Mouse (Mus musculus): ENCODE results near the gene Sh3gl3.
"Not testable (repeated sequence)": the region's sequence is repeated elsewhere in the genome, so short reads cannot be mapped to it uniquely, and the experiment has no call there.

Gene Sh3gl3

GRCm38 (mm10) chr7:82235486-82235885 is 61.8 kb downstream of the Sh3gl3 start:
- no peak for DNase-seq (ENCODE audit: low read depth)

- DNase-seq (ENCODE audit: low read depth): no peak
Measured at GRCm38 (mm10) chr7:82236152-82236898, 62.7 kb downstream of the Sh3gl3 start.

- DNase-seq (ENCODE audit: low read depth): no peak
Measured at GRCm38 (mm10) chr7:82236899-82237162, 63.2 kb downstream of the Sh3gl3 start.

- DNase-seq (ENCODE audit: low read depth): no peak
Measured at GRCm38 (mm10) chr7:82240424-82241240, 67.0 kb downstream of the Sh3gl3 start.

GRCm38 (mm10) chr7:82244701-82245100 is 71.1 kb downstream of the Sh3gl3 start:
- DNase-seq (ENCODE audit: low read depth): no peak

GRCm38 (mm10) chr7:82248953-82249695 is 75.5 kb downstream of the Sh3gl3 start:
- no peak for DNase-seq (ENCODE audit: low read depth)

- DNase-seq (ENCODE audit: low read depth): no peak
Measured at GRCm38 (mm10) chr7:82253309-82253708, 79.7 kb downstream of the Sh3gl3 start.

GRCm38 (mm10) chr7:82256936-82257335 is 83.3 kb downstream of the Sh3gl3 start:
- no peak for DNase-seq (ENCODE audit: low read depth)

GRCm38 (mm10) chr7:82257530-82257929 is 83.9 kb downstream of the Sh3gl3 start:
- no peak for DNase-seq (ENCODE audit: low read depth)

GRCm38 (mm10) chr7:82260210-82260609 is 86.6 kb downstream of the Sh3gl3 start:
- no peak for DNase-seq (ENCODE audit: low read depth)

- no peak for DNase-seq (ENCODE audit: low read depth)
Measured at GRCm38 (mm10) chr7:82263141-82263540, 89.5 kb downstream of the Sh3gl3 start.

- no peak for DNase-seq (ENCODE audit: low read depth)
Measured at GRCm38 (mm10) chr7:82264119-82264518, 90.5 kb downstream of the Sh3gl3 start.

- DNase-seq (ENCODE audit: low read depth): no peak
Measured at GRCm38 (mm10) chr7:82265365-82265764, 91.7 kb downstream of the Sh3gl3 start.

GRCm38 (mm10) chr7:82269948-82270347 is 96.3 kb downstream of the Sh3gl3 start:
- no peak for DNase-seq (ENCODE audit: low read depth)

- no peak for DNase-seq (ENCODE audit: low read depth)
Measured at GRCm38 (mm10) chr7:82271742-82272141, 98.1 kb downstream of the Sh3gl3 start.

GRCm38 (mm10) chr7:82272875-82273274 is 99.2 kb downstream of the Sh3gl3 start:
- DNase-seq (ENCODE audit: low read depth): not testable (repeated sequence)

- DNase-seq (ENCODE audit: low read depth): no peak
Measured at GRCm38 (mm10) chr7:82274011-82274709, 100.5 kb downstream of the Sh3gl3 start.

- no peak for DNase-seq (ENCODE audit: low read depth)
Measured at GRCm38 (mm10) chr7:82274975-82275374, 101.3 kb downstream of the Sh3gl3 start.

- DNase-seq (ENCODE audit: low read depth): peak; percentile 58
Measured at GRCm38 (mm10) chr7:82275529-82276204, 102.0 kb downstream of the Sh3gl3 start.

GRCm38 (mm10) chr7:82282011-82282410 is 108.4 kb downstream of the Sh3gl3 start:
- no peak for DNase-seq (ENCODE audit: low read depth)

- DNase-seq (ENCODE audit: low read depth): no peak
Measured at GRCm38 (mm10) chr7:82282464-82282863, 108.8 kb downstream of the Sh3gl3 start.

- DNase-seq (ENCODE audit: low read depth): no peak
Measured at GRCm38 (mm10) chr7:82287242-82287641, 113.6 kb downstream of the Sh3gl3 start.

All from fibroblast of lung, adult 2 months (primary cell).